Mouse (Mus musculus) monocyte, adult 59 days (primary cell): ENCODE data around the gene Odc1. TPM values are rescaled to one million over a fixed set of nuclear protein-coding genes. Genes with fewer than 3 reads are reported as not detected.

Experiments used
- total RNA-seq, 2 experiments: library from RNA; stranded (reverse); gene quantifications; one replicate each; pipeline ENCODE4 v1.2.4; 2023

The Odc1 gene
- total RNA-seq: 100 to 1,000 TPM; 211 to 226 TPM

DNA sequence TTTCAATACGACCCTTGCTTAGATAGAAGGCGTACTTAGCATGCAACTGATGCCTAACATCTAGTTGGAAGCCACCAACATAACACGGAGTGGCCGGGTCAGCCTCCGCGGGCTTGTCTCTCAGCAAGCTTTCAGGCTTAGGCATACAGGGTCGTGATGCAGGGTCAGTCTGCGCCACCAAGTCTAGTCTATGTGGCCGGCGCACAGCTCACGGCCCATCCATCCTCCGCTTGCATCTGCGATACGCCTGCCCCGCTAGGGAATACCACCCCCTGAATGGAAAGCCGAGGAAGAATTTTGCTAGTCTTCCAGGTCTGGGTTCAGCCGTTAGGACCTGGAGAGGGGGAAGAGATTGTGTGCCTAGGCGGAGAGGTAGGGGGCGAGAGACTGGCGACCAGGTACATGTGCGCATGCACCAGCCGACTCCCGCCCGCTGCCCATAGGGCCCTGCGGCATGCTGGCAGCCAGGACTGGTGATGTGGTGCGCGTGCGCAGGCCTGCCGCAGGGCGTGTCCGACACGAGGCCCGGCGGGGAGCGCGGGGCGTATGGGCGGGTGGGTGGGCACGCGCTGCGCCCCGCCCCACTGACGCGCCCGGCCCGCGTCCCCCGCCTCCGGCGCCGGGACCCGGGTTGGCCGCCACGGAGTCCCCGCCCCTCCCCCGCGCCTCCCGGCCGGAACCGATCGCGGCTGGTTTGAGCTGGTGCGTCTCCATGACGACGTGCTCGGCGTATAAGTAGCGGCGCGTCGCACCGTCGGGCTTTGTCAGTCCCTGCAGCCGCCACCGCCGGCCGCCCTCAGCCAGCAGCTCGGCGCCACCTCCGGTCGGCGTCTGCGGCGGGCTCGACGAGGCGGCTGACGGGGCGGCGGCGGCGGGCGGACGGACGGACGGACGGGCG is at the start of gene Odc1:
Odc1 (plus strand) TSS at position 586 of the 898 bp plus-strand sequence.

Other genes with a start within 250 kb of the Odc1 start
- not detected for gene Atp6v1c2, start 215.4 kb upstream of the Odc1 start, total RNA-seq
- 10 to 100 TPM; 10.4 to 11.2 TPM for gene Nol10, start 196.3 kb upstream of the Odc1 start, total RNA-seq
- 100 to 1,000 TPM; 167 to 171 TPM for gene Hpcal1, start 146.1 kb downstream of the Odc1 start, total RNA-seq